Mouse (Mus musculus): Measurements from ENCODE around the gene Lrp1.

DNA sequence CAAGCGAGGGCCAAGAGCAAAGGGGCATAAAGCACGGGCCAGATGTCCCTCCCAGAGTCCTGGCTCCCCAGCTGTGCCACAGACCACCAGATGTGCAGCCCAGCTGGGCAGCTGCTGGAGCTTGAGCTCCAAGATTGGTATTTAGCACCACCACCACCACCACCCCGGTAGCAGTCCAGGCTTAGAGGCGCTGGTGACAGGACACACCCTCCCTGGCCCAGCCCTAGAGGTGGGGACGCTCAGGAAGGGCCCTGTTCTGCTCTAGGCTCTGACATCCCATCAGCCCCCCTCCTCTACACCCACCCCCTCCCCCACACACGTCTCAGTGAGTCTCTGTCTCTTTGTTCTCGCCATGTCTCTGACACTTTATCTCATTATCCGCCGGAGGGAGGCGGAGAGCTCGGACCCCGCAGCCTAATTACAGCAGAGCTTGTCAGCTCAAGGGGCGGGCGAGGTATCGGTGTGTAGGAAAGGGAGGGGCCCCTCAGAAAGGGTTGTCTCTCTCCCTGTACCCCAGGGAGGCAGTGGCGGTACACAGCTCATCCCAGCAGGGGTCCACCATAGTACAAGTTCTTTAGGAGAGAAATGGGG, 107.4 kb downstream of the Lrp1 start:
- TF ChIP-seq CTCF (IDR thresholded peaks at IDR 0.05; ENCODE audit: borderline replicate concordance, insufficient read depth, low read length) = no peak
- TF ChIP-seq POLR2A (IDR thresholded peaks at IDR 0.05; ENCODE audit: low read depth, low read length) = no peak

All from embryonic fibroblast, embryonic 13.5 days (primary cell).